Mouse (Mus musculus): ENCODE data around the gene Magi3.

Gene Magi3

GRCm38 (mm10) chr3:104218926-104219325 lies 1.2 kb downstream of the Magi3 start:
- intact Hi-C loops (cut with DNase I), result loop anchor here (10.0 kb wide), 1 partner anchor 114 kb away; no protein-coding TSS in a partner anchor

- intact Hi-C loops (cut with DNase I), result no loop called here
These were observed 30.4 kb downstream of the Magi3 start for GRCm38 (mm10) chr3:104189823-104190222.

- intact Hi-C loops (cut with DNase I), result no loop called here
These were observed 30.9 kb downstream of the Magi3 start for GRCm38 (mm10) chr3:104189234-104189633.

DNA sequence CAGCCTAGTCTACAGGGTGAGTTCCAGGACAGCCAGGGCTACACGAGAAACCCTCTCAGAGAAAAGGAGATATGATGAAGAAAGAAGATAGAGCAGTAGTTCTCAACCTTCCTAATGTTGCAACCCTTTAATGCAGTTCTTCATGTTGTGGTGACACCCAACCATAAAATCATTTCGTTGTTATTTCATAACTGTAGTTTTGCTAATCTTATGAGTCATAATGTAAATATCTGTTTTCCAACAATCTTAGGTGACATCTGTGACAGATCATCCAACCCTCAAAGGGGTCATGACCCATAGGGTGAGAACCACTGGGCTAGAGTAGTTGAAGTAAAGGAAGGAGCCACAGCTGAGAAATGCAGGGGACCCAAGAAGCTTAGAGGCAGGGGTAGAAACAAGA lies 35.9 kb downstream of the Magi3 start:
- intact Hi-C loops (cut with DNase I), result no loop called here

- intact Hi-C loops (cut with DNase I), result no loop called here
These were observed 36.5 kb downstream of the Magi3 start for GRCm38 (mm10) chr3:104183656-104184055.

DNA sequence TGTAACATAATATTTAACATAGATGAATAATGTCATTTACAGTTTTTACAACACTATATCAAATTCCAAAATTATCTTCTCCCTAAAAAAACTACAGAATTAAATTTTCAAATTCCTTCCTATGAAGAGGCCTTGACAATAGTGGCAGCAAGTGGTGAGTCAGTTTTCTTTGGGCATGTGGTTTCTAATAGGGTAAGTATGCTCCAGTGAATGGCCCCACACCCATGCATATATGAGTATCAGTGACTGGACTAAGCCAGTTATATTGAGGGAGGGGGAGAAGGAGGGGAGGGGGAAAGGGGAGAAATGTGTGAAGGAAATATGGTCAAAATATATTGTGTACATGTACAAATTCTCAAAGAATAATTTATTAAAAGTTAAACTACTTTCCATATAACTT lies 37.5 kb downstream of the Magi3 start:
- intact Hi-C loops (cut with DNase I), result no loop called here

DNA sequence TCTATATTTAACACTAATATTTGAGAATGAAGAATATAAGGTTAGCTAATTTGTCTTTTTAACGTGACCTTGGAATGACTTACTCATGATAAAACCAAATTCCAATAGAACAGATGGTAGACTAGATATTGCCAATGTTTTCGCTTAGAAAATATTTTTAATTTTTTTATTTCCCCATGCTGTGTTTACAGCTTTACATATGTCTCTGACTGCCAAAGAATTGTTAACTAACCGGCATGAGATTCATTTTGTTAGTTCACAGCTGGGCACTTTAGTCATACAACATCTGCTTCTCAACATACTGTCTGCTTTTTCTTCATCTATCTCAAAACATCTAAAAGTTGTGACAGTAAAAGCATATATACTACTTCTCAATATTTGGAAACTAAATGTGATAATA lies 58.8 kb downstream of the Magi3 start:
- intact Hi-C loops (cut with DNase I), result no loop called here

GRCm38 (mm10) chr3:104160603-104161002 lies 59.6 kb downstream of the Magi3 start:
- intact Hi-C loops (cut with DNase I), result no loop called here

- intact Hi-C loops (cut with DNase I), result no loop called here
These were observed 70.0 kb downstream of the Magi3 start for GRCm38 (mm10) chr3:104150146-104150545.

DNA sequence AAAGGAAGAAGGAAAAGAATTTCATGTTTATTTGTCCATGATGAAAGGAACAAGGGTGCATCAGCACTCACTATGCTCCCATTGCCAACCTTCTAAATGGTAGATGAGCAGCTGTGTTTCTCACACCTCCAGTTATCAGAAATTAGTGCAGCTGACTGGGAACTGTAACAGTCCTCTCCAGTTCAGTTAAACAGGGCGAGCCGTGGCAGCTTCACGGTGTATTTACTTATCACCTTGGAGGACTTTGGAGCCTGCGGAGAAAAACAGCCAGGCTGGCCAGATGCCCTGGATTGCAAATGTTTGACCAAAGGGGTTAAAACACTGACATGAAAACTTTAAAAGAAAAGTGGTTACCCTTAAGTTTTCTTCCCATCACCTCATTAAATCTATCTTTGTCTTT lies 77.8 kb downstream of the Magi3 start:
- intact Hi-C loops (cut with DNase I), result no loop called here

DNA sequence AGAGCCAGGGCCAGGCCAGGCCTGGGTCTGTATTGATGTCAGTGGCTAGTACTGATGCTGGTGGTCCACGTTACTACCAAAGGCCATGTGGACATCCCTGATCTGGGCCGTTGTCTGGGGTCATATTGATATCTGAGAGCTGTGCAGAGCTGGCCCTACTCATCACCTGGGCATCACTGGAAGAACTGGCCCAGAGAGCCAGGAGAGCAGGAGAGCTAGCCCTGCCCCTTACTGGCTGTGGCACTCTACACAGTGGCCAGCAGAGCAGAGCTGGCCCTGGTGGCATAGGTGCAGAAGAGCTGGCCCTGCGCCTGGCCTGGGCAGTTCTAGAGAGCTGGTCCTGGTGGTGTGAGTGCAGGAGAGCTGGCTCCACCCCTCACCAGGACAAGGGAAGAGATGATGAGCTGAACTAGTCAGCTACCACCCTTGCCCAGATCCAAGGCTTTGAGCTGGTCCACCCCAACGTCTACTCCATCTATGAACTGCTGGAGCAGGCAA lies 81.2 kb downstream of the Magi3 start:
- intact Hi-C loops (cut with DNase I), result no loop called here

DNA sequence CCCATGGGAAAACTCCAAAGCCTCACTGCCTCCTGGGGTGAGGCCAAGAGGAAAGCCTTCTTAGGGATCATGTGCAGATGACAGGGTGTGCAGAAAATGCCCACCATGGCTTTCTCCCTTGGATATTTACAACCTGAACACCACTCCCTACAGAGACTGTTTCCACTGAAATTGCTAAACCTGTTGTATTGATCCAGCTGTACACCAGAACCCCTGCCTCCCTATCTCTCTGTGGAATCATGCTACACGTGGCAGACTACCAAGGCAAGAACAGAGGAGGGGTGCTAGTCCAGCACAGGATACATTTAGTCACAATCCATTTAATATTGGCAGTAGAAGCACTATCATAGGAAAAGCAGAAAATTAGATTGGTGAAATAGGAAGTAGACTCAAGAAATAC lies 94.5 kb downstream of the Magi3 start:
- intact Hi-C loops (cut with DNase I), result no loop called here

DNA sequence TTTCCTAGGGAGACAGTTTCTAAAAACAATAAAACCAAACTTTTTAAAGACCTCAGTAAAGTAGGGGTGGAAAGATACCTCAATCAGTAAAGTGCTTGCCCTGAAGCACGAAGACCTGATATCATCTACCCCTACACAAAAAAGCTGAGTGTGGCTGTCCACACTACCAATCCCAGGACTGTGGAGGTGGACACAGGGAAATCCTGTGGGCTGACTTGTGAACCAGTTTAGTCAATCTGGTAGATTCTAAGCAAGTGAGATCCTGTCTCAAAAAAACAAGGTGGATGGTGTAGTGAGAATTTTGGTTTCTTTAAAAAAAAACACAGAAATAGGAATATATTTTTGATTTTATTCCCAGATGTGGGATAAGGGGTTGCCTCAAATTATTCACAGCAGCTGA lies 96.3 kb downstream of the Magi3 start:
- intact Hi-C loops (cut with DNase I), result no loop called here

GRCm38 (mm10) chr3:104109478-104109877 lies 110.7 kb downstream of the Magi3 start:
- intact Hi-C loops (cut with DNase I), result loop anchor here (10.0 kb wide), 1 partner anchor 105 kb away; no protein-coding TSS in a partner anchor

DNA sequence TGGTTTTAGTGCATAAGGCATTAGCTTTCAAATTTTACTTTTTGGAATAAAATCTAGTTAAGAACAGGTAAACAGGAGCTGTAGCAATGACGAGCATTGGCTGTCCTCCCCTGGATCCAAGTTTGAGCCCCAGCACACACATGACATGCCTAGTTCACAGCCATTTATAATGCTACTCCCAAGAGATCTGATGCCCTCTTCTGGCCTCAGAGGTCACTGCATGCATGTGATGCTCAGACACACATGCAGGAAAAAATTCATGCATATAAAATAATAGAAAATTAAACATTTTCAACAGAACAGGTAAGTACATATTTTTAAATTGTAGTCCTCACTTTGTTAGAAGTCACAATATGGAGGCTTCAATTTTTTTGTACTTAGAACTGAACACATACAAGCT lies 115.2 kb downstream of the Magi3 start:
- intact Hi-C loops (cut with DNase I), result loop anchor here (5.0 to 10.0 kb wide), 2 partner anchors 110 to 337 kb away; no protein-coding TSS in a partner anchor

- intact Hi-C loops (cut with DNase I), result loop anchor here (5.0 to 10.0 kb wide), 2 partner anchors 113 to 341 kb away; no protein-coding TSS in a partner anchor
These were observed 118.5 kb downstream of the Magi3 start for GRCm38 (mm10) chr3:104101721-104102120.

DNA sequence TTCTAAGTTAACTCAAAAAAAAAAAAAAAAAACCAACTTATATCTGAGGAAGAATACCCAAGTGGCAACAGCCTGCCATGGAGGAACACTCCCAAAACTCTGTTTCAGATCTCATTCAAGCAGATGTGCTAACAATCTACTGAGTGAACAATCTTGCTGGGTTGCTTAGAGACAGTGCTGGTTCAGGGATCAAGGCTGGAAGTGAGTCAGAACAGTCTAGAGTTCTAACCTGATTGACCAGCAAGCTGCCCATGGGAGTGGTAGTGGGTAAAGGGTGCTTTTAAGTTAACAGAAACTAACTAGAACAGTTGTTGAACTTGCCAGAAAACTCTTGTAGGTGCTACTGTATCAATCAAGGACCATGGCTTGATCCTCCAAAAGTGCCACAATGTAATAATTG lies 118.9 kb downstream of the Magi3 start:
- intact Hi-C loops (cut with DNase I), result loop anchor here (5.0 to 10.0 kb wide), 2 partner anchors 114 to 341 kb away; no protein-coding TSS in a partner anchor

DNA sequence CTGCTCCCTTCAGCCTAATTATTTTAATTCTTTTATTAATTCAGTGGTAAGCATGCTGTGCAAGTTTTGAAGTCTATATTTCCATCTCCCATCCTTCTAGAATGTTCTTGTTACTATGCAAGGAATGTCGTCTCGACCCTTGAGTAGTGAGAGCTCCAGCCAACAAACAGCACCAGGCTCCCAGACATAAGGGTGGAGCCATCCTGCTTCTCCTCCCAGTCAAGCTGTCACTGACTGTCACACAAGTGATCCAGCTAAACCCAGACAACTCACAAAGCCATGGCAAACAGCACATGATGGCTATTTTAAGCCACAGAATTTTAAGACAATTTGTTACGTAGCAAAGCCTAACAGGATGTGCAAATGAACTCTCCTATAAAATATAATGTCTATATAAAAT lies 124.2 kb downstream of the Magi3 start:
- intact Hi-C loops (cut with DNase I), result no loop called here

GRCm38 (mm10) chr3:104094646-104095045 lies 125.5 kb downstream of the Magi3 start:
- intact Hi-C loops (cut with DNase I), result no loop called here

GRCm38 (mm10) chr3:104092759-104093158 lies 127.4 kb downstream of the Magi3 start:
- intact Hi-C loops (cut with DNase I), result no loop called here

GRCm38 (mm10) chr3:104082031-104082430 lies 138.1 kb downstream of the Magi3 start:
- intact Hi-C loops (cut with DNase I), result no loop called here

DNA sequence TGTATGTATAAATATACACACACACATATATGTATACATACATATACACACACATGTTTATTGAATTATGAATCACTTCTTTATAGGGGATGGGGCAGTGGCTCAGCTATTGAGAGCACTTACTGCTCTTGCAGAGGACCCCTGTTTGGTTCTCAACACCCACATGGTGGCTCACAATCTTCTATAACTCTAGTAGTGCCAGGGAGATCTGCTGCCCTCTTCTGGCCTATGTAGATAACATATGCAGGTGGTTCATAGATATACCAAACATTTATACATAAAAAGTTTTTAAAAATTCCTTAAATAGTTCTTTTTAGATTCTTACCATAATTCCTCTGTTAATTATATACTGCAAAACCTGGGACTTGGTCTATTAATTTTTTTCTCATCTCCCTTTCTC lies 141.4 kb downstream of the Magi3 start:
- intact Hi-C loops (cut with DNase I), result no loop called here

DNA sequence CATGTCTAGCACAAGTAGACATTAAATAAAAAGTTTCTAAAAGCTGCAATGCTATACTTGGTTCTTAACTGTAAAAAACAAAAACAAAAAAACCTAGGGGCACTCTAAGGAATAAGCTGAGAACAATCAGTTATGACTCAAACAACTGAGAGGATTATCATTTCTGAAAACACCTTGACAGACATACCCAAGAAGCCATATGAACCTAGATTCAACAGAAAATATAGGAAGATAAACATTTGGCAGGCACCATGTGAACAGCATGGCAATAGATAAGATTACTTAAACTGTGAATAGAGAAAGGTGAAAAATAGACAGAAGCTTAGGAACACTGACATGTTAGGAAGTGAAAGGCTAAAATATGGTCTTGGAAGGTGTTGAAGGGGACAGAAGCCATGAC lies 150.8 kb downstream of the Magi3 start:
- intact Hi-C loops (cut with DNase I), result no loop called here
